Mouse (Mus musculus): ENCODE data around the gene Lrrc17. TPM values are rescaled to one million over a fixed set of nuclear protein-coding genes. Genes with fewer than 3 reads are reported as not detected.
A peak's percentile ranks its signal among the peaks of the same experiment; 100 is the strongest.

The Lrrc17 gene
- polyA plus RNA-seq, 1 experiment from 2014 or later: 51.3 TPM

- peaks cover 30% of the 10 kb centered on the region for H3K4me1 ChIP-seq (replicated peaks)
- ATAC-seq (ENCODE audit: insufficient number of reproducible peaks, insufficient read depth, low FRiP score, low TSS enrichment, low read depth): no peak
These were observed 1.1 kb upstream of the Lrrc17 start for GRCm38 (mm10) chr5:21542226-21542625.

GRCm38 (mm10) chr5:21544821-21545220, 1.5 kb downstream of the Lrrc17 start:
- peak overlapping the region; percentile 95 for H3K27ac ChIP-seq

More at GRCm38 (mm10) chr5:21542226-21542625, 1.1 kb upstream of the Lrrc17 start:
- H3K36me3 ChIP-seq: peaks cover 2% of the 10 kb centered on the region
- H3K27me3 ChIP-seq: no peaks in the 10 kb centered on the region
- H3K27ac ChIP-seq: no peak overlapping the region
- H3K9ac ChIP-seq (replicated peaks): no peak overlapping the region
- H3K4me3 ChIP-seq (replicated peaks): no peak overlapping the region
- no peaks in the 10 kb centered on the region for H3K9me3 ChIP-seq
- H3K4me2 ChIP-seq: no peak overlapping the region
- WGBS: 68% methylated on average over 4 of the region's 4 CpGs

GRCm38 (mm10) chr5:21545227-21545626, 1.9 kb downstream of the Lrrc17 start:
- Histone ChIP-seq H3K9me3 (peaks cover 5% of the 10 kb centered on the region; the same call in 1 of the 2 replicates), H3K4me2 (peak overlapping the region; percentile 61), H3K4me3 (replicated peaks) (peak overlapping the region; percentile 48), H3K4me1 (replicated peaks) (peaks cover 30% of the 10 kb centered on the region), H3K27me3 (no peaks in the 10 kb centered on the region), H3K36me3 (peaks cover 14% of the 10 kb centered on the region), H3K9ac (replicated peaks) (no peak overlapping the region), H3K27ac (no peak overlapping the region)
- no peak for ATAC-seq (ENCODE audit: insufficient number of reproducible peaks, insufficient read depth, low FRiP score, low TSS enrichment, low read depth)

More at GRCm38 (mm10) chr5:21544821-21545220, 1.5 kb downstream of the Lrrc17 start:
- Histone ChIP-seq H3K27me3 (no peaks in the 10 kb centered on the region), H3K9ac (replicated peaks) (no peak overlapping the region; the same call in 1 of the 2 replicates), H3K4me3 (replicated peaks) (peak overlapping the region; percentile 48), H3K4me1 (replicated peaks) (peaks cover 30% of the 10 kb centered on the region), H3K9me3 (peaks cover 5% of the 10 kb centered on the region; the same call in 1 of the 2 replicates), H3K36me3 (peaks cover 14% of the 10 kb centered on the region), H3K4me2 (peak overlapping the region; percentile 61)
- no peak for ATAC-seq (ENCODE audit: insufficient number of reproducible peaks, insufficient read depth, low FRiP score, low TSS enrichment, low read depth)
- 28% methylated on average over 3 of the region's 3 CpGs for WGBS

GRCm38 (mm10) chr5:21545786-21546185, 2.4 kb downstream of the Lrrc17 start:
- H3K27me3 ChIP-seq: no peaks in the 10 kb centered on the region
- peak overlapping the region; percentile 48 for H3K4me3 ChIP-seq (replicated peaks)
- no peak overlapping the region for H3K27ac ChIP-seq
- ATAC-seq (ENCODE audit: insufficient number of reproducible peaks, insufficient read depth, low FRiP score, low TSS enrichment, low read depth): no peak
- H3K36me3 ChIP-seq: peaks cover 14% of the 10 kb centered on the region
- H3K4me2 ChIP-seq: peak overlapping the region; percentile 61
- peaks cover 5% of the 10 kb centered on the region; the same call in 1 of the 2 replicates for H3K9me3 ChIP-seq
- H3K4me1 ChIP-seq (replicated peaks): peaks cover 30% of the 10 kb centered on the region
- WGBS: 90% methylated on average over 4 of the region's 4 CpGs
- no peak overlapping the region for H3K9ac ChIP-seq (replicated peaks)

- WGBS: 73% methylated on average over 8 of the region's 8 CpGs
- H3K27me3 ChIP-seq: no peaks in the 10 kb centered on the region
- peaks cover 30% of the 10 kb centered on the region for H3K4me1 ChIP-seq (replicated peaks)
- H3K36me3 ChIP-seq: peaks cover 21% of the 10 kb centered on the region
- ATAC-seq (ENCODE audit: insufficient number of reproducible peaks, insufficient read depth, low FRiP score, low TSS enrichment, low read depth): no peak
- no peak overlapping the region for H3K9ac ChIP-seq (replicated peaks)
- H3K4me3 ChIP-seq (replicated peaks): no peak overlapping the region
- H3K4me2 ChIP-seq: no peak overlapping the region
- H3K27ac ChIP-seq: no peak overlapping the region
- H3K9me3 ChIP-seq: peaks cover 5% of the 10 kb centered on the region; the same call in 1 of the 2 replicates
These were observed 3.6 kb downstream of the Lrrc17 start for GRCm38 (mm10) chr5:21547005-21547404.

- no peak for ATAC-seq (ENCODE audit: insufficient number of reproducible peaks, insufficient read depth, low FRiP score, low TSS enrichment, low read depth)
- H3K27ac ChIP-seq: no peak overlapping the region
- H3K4me3 ChIP-seq (replicated peaks): no peak overlapping the region
- 75% methylated on average over 4 of the region's 4 CpGs for WGBS
- no peaks in the 10 kb centered on the region for H3K27me3 ChIP-seq
- no peaks in the 10 kb centered on the region for H3K9me3 ChIP-seq
- peaks cover 10% of the 10 kb centered on the region; the same call in 1 of the 2 replicates for H3K4me1 ChIP-seq (replicated peaks)
- no peak overlapping the region for H3K9ac ChIP-seq (replicated peaks)
- no peak overlapping the region for H3K4me2 ChIP-seq
- peaks cover 12% of the 10 kb centered on the region for H3K36me3 ChIP-seq
These were observed 10.3 kb downstream of the Lrrc17 start for GRCm38 (mm10) chr5:21553685-21554084.

GRCm38 (mm10) chr5:21554732-21555131, 11.4 kb downstream of the Lrrc17 start:
- Histone ChIP-seq H3K27ac (no peak overlapping the region), H3K27me3 (no peaks in the 10 kb centered on the region)

GRCm38 (mm10) chr5:21556502-21556901, 13.1 kb downstream of the Lrrc17 start:
- Histone ChIP-seq H3K27ac (no peak overlapping the region), H3K4me3 (replicated peaks) (no peak overlapping the region), H3K9me3 (no peaks in the 10 kb centered on the region), H3K4me1 (replicated peaks) (peaks cover 10% of the 10 kb centered on the region; the same call in 1 of the 2 replicates), H3K4me2 (no peak overlapping the region), H3K9ac (replicated peaks) (no peak overlapping the region), H3K36me3 (peaks cover 18% of the 10 kb centered on the region), H3K27me3 (no peaks in the 10 kb centered on the region)
- 76% methylated on average over 3 of the region's 3 CpGs for WGBS
- no peak for ATAC-seq (ENCODE audit: insufficient number of reproducible peaks, insufficient read depth, low FRiP score, low TSS enrichment, low read depth)

More at GRCm38 (mm10) chr5:21554732-21555131, 11.4 kb downstream of the Lrrc17 start:
- Histone ChIP-seq H3K4me2 (no peak overlapping the region), H3K36me3 (peaks cover 8% of the 10 kb centered on the region), H3K9ac (replicated peaks) (no peak overlapping the region), H3K4me3 (replicated peaks) (no peak overlapping the region), H3K4me1 (replicated peaks) (peaks cover 10% of the 10 kb centered on the region; the same call in 1 of the 2 replicates), H3K9me3 (no peaks in the 10 kb centered on the region)
- no peak for ATAC-seq (ENCODE audit: insufficient number of reproducible peaks, insufficient read depth, low FRiP score, low TSS enrichment, low read depth)
- WGBS: 79% methylated on average over 1 of the region's 1 CpGs

- no peak for ATAC-seq (ENCODE audit: insufficient number of reproducible peaks, insufficient read depth, low FRiP score, low TSS enrichment, low read depth)
- Histone ChIP-seq H3K36me3 (peaks cover 23% of the 10 kb centered on the region), H3K4me2 (no peak overlapping the region), H3K9ac (replicated peaks) (no peak overlapping the region), H3K4me1 (replicated peaks) (peaks cover 20% of the 10 kb centered on the region), H3K4me3 (replicated peaks) (no peak overlapping the region), H3K9me3 (no peaks in the 10 kb centered on the region), H3K27ac (no peak overlapping the region), H3K27me3 (no peaks in the 10 kb centered on the region)
- 81% methylated on average over 2 of the region's 2 CpGs for WGBS
These were observed 20.6 kb downstream of the Lrrc17 start for GRCm38 (mm10) chr5:21563936-21564335.

- H3K27me3 ChIP-seq: no peaks in the 10 kb centered on the region
- peaks cover 32% of the 10 kb centered on the region for H3K36me3 ChIP-seq
- H3K4me2 ChIP-seq: no peak overlapping the region
- no peaks in the 10 kb centered on the region for H3K9me3 ChIP-seq
- no peak overlapping the region for H3K9ac ChIP-seq (replicated peaks)
- ATAC-seq (ENCODE audit: insufficient number of reproducible peaks, insufficient read depth, low FRiP score, low TSS enrichment, low read depth): no peak
- 91% methylated on average over 9 of the region's 9 CpGs for WGBS
- H3K4me3 ChIP-seq (replicated peaks): no peak overlapping the region
- H3K27ac ChIP-seq: 0 out of 2 replicates have a peak overlapping the region, but pooled peaks have one; percentile 17
- H3K4me1 ChIP-seq (replicated peaks): peaks cover 21% of the 10 kb centered on the region
These were observed 22.2 kb downstream of the Lrrc17 start for GRCm38 (mm10) chr5:21565392-21566065.

- 54% methylated on average over 1 of the region's 1 CpGs for WGBS
- Histone ChIP-seq H3K36me3 (peaks cover 27% of the 10 kb centered on the region), H3K27me3 (no peaks in the 10 kb centered on the region), H3K4me1 (replicated peaks) (peaks cover 30% of the 10 kb centered on the region), H3K27ac (peak overlapping the region; percentile 73), H3K9me3 (no peaks in the 10 kb centered on the region), H3K4me2 (no peak overlapping the region), H3K4me3 (replicated peaks) (no peak overlapping the region), H3K9ac (replicated peaks) (no peak overlapping the region)
- no peak for ATAC-seq (ENCODE audit: insufficient number of reproducible peaks, insufficient read depth, low FRiP score, low TSS enrichment, low read depth)
These were observed 24.4 kb downstream of the Lrrc17 start for GRCm38 (mm10) chr5:21567784-21568183.

All from limb, embryonic 12.5 days (tissue).